Mouse (Mus musculus) G1E (cell line): ENCODE data around the gene Zfp296. TPM values are rescaled to one million over a fixed set of nuclear protein-coding genes. Genes with fewer than 3 reads are reported as not detected.

ENCODE experiments used
- ATAC-seq: 2 replicates; pipeline ENCODE4 v1.8.0; 2016; ENCODE audit warnings: mild to moderate bottlenecking; ENCODE audit not compliant: insufficient number of reproducible peaks, poor library complexity, low FRiP score, severe bottlenecking; ENCODE audit errors: extremely low read depth
- DNase-seq: peaks from one replicate; pipeline ENCODE4 v3.0.0; 2012; ENCODE audit warnings: low spot score
- H3K27me3 ChIP-seq: 2 replicates; pipeline ENCODE4 v1.6.1; 2012; ENCODE audit warnings: mild to moderate bottlenecking, low read length, inconsistent platforms; ENCODE audit not compliant: insufficient read depth
- H3K36me3 ChIP-seq: replicated peaks from 2 replicates; pipeline ENCODE3; 2012; ENCODE audit warnings: mild to moderate bottlenecking, inconsistent platforms
- H3K4me1 ChIP-seq: 2 replicates; pipeline ENCODE4 v1.6.1; 2012; ENCODE audit warnings: low read depth, low read length, inconsistent platforms, mixed read lengths; ENCODE audit not compliant: insufficient read depth
- H3K4me3 ChIP-seq: 2 replicates; pipeline ENCODE4 v1.5.1; 2012; ENCODE audit warnings: low read depth, mild to moderate bottlenecking, inconsistent platforms, low read length, moderate library complexity, mixed read lengths
- H3K9me3 ChIP-seq: replicated peaks from 2 replicates; pipeline ENCODE4 v1.6.1; 2012; ENCODE audit warnings: inconsistent platforms
- CTCF ChIP-seq: IDR thresholded peaks from 2 replicates; pipeline ENCODE4 v1.5.1; 2012; ENCODE audit warnings: low read depth, low read length, inconsistent platforms, mixed read lengths
- GATA1 ChIP-seq: IDR thresholded peaks from 2 replicates; pipeline ENCODE4 v1.6.1; 2012; ENCODE audit warnings: borderline replicate concordance, low read length, inconsistent platforms, mixed read lengths
- GATA2 ChIP-seq: IDR thresholded peaks from 2 replicates; pipeline ENCODE4 v1.6.1; 2012; ENCODE audit warnings: low read depth, low read length, inconsistent platforms, borderline replicate concordance
- POLR2AphosphoS5 ChIP-seq: IDR thresholded peaks from 2 replicates; pipeline ENCODE4 v1.6.1; 2012; ENCODE audit warnings: low read depth, low read length, inconsistent platforms; ENCODE audit not compliant: insufficient replicate concordance
- TAL1 ChIP-seq: conservative IDR thresholded peaks from 2 replicates; pipeline ENCODE4 v1.6.1; 2012; ENCODE audit warnings: low read depth, low read length, inconsistent platforms, mixed read lengths
- polyA plus RNA-seq: library from polyadenylated mRNA; stranded (reverse); fragments of >175 nt; gene quantifications from 2 replicates; pipeline ENCODE4 v1.2.3, GENCODE M21; 2012
- total RNA-seq, 2 experiments: library from RNA; stranded (forward) in 1 of 2; stranded (reverse) in 1 of 2; fragments of 200-1000 nt in 1 of 2; fragments of >200 nt in 1 of 2; fragmentation: Nextera tagmentation in 1 of 2; gene quantifications; 2 replicates each; pipeline ENCODE4 v1.2.3; 2014 to 2017

Gene Zfp296
- total RNA-seq (2014; fragmentation: Nextera tagmentation) (0.53 and 0.97 TPM in 2 replicates), total RNA-seq (2017) (0.81 and 0.82 TPM in 2 replicates), polyA plus RNA-seq (3.4 TPM in 2 replicates)

DNA sequence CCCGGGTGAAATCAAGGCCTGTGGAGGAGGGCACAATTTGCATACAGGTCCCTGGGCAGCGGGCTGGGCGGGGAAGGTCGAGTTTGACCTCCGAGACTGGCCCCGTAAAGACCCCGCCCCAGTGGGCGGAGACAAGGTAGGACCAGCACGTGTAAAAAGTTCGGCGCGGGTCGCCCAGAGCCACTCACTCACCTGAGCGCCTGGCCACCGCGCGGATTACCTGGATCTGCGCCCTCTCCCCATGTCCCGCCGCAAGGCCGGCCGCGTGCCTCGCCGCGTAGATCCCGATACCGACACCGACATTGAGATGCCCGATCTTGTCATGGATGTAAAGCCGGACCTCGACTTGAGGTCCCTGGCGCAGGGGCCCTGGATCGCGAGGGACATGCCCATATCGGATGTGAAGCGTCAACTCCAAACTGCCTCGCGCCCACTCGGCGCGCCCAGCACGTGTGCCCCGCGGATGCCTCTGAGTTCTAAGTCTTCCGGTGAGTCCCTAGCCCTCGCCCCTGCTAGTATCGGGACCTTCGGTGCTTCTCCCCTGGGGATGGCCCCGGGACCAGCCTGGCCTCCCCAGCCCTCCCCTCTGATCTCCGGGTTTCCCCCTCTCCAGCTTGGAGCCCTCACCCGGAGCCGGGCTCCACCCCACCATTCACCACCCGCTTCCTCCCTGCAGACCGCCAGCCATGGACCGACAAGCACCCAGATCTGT, at the start of gene Zfp296, which contains the start of gene Gemin7:
Zfp296 (plus strand) TSS at position 147 of the 712 bp plus-strand sequence.
Gemin7 (minus strand) TSS at position 455 of the 712 bp plus-strand sequence.
- no peak for TF ChIP-seq GATA2
- no peak for TF ChIP-seq GATA1
- TF ChIP-seq CTCF = no peak
- TF ChIP-seq TAL1 = no peak
- TF ChIP-seq POLR2AphosphoS5 = no peak
- Histone ChIP-seq H3K4me1 (peaks cover 54% of the 10 kb centered on the region), H3K4me3 (peak within 1 kb of the TSS; percentile 71), H3K36me3 (peaks cover 30% of the 10 kb centered on the region), H3K27me3 (peaks cover 7% of the 10 kb centered on the region), H3K9me3 (no peaks in the 10 kb centered on the region)
- ATAC-seq = no peak
- DNase-seq = peak; percentile 25

DNA sequence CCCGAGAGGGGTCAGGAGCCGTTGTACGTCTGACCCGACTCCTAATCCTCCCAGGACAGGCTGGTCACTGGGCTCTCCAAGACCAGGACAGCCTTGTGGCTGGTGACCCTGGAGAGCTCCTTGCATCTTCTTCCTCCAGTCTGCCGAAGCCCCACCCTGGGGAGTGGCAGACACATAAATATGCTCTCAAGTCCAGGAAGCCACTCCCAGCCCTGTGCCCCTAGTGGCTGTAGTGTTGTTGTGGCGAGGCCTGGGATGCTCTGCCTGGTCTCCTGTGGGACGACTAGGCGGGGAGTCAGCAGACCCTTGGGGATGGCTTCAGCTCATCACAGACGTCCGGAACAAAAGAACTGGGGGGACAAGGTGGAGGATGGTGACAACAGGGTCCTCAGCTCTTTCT, 46.0 kb upstream of the Zfp296 start:
- peaks cover 9% of the 10 kb centered on the region for H3K4me1 ChIP-seq
- no peaks in the 10 kb centered on the region for H3K9me3 ChIP-seq
- H3K27me3 ChIP-seq = no peaks in the 10 kb centered on the region
- ATAC-seq (no peak), DNase-seq (no peak)
- no peak for TF ChIP-seq GATA2
- H3K36me3 ChIP-seq = peaks cover 80% of the 10 kb centered on the region
- H3K4me3 ChIP-seq = no peak overlapping the region

DNA sequence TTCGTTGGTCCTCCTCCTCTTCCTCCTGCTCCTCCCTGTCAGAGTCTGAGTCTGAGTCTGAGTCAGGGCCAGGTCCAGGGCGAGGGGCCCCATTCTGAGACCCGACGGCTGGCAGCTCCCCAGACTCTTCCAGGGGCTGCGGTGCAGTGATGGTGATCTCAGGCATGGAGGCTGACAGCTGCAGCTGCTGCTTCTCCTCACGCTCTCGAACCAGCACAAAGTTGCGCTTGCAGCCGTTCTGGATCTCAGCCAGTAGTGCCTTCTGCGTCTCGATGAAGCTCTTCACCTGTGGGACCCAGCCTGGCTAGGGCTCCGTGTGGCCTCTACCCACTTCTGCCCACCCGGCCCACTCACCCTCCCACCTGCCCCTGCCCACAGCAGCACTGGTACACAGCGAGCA, 44.8 kb upstream of the Zfp296 start:
- TF ChIP-seq GATA1 (no peak), TAL1 (no peak), CTCF (no peak), GATA2 (no peak), POLR2AphosphoS5 (no peak)

DNA sequence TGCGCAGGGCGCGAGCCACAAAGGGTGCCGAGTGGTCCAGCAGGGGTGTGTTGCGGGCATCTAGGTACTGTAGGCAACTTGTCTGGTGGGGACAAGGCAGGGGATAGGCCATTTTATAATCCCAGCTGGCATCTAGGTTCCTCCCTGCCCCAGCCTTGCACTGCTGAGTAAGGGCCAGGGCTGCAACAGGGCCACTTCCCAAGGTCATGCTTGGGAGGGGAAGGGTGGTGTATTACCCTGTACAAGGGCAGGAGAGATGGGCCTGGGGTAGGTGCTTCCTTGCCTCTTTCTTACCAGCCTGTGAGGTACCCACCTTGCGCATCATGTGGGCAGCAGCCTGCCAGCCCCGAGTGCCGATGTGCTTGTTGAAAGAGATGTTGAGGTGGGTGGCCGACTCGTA, 42.4 kb upstream of the Zfp296 start:
- Histone ChIP-seq H3K4me1 (peaks cover 9% of the 10 kb centered on the region), H3K36me3 (peaks cover 94% of the 10 kb centered on the region), H3K9me3 (0 out of 2 replicates have a peak, but pooled peaks cover 5% of the 10 kb centered on the region), H3K4me3 (no peak overlapping the region), H3K27me3 (no peaks in the 10 kb centered on the region)
- no peak for DNase-seq
- ATAC-seq = no peak
- no peak for TF ChIP-seq TAL1
- TF ChIP-seq GATA1 = no peak
- TF ChIP-seq GATA2 = no peak
- no peak for TF ChIP-seq POLR2AphosphoS5
- no peak for TF ChIP-seq CTCF

More for the DNA sequence above, 44.8 kb upstream of the Zfp296 start:
- Histone ChIP-seq H3K27me3 (no peaks in the 10 kb centered on the region), H3K9me3 (no peaks in the 10 kb centered on the region), H3K4me3 (no peak overlapping the region), H3K36me3 (peaks cover 90% of the 10 kb centered on the region), H3K4me1 (peaks cover 9% of the 10 kb centered on the region)
- DNase-seq = no peak
- no peak for ATAC-seq

DNA sequence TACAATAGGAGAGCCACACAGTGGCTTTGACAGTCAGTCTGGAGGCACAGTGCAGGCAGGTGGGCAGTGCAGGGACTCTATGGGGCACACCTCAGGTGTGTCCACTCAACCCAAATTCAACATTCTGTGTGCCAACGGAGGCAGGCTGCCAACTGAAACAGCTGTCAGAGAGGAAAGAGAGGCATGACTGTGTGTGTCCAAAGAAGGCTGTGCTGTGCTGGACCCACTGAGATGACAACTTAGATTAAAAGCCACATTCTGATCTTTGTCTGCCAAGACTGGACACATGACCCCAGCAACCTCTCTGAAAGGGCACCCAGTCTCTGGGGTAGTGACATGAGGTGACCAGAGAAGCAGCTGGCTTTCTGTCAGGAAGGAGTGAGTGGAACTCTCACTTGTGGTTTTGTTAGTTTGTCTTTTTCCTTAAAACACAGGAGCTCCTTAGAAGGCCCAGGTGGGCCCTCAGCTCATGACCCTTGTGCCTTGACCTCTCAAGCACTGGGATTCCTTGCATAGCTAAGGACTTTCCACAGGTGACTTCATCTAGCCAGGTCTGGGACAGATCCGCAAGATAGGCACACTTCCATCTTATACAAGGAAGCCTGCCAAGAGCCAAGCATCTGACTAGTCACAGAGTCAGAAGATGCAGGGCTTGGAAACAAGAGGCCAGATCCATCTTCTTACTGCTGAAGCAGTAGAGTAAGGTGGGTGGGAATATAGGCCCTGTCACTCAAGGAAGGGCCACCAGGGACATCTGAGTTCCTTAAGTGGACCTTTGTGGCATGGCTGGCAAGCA, 36.1 kb upstream of the Zfp296 start:
- DNase-seq (no peak), ATAC-seq (no peak)
- Histone ChIP-seq H3K9me3 (peaks cover 12% of the 10 kb centered on the region; the same call in 1 of the 2 replicates), H3K4me3 (no peak overlapping the region), H3K36me3 (peaks cover 87% of the 10 kb centered on the region), H3K27me3 (no peaks in the 10 kb centered on the region), H3K4me1 (peaks cover 15% of the 10 kb centered on the region)
- TF ChIP-seq POLR2AphosphoS5 (no peak), TAL1 (no peak), GATA2 (no peak), GATA1 (no peak), CTCF (no peak)

DNA sequence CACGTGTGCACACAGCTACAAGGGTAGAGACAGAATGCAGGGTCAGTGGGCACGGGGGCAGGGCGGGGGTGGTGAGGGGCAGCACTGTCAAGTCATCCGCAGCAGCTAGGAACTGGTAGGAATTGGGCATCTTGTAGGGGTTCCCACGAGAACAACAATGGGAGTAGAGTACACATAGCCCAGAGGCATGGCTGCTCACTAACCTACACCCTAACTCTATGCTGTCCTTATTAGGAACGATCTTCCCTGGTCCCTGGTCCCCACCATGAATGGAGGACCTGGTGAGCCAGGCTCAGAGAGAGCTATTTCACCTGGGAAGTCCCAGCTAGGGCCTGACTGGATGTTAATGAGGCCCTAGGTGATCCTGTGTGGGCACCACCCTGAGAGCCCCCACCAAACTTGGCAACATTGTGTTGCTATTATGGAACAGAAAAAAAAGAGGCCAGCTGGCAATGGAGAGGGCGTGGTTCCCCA, 35.4 kb upstream of the Zfp296 start:
- Histone ChIP-seq H3K4me3 (no peak overlapping the region), H3K9me3 (peaks cover 12% of the 10 kb centered on the region; the same call in 1 of the 2 replicates), H3K36me3 (peaks cover 86% of the 10 kb centered on the region), H3K4me1 (peaks cover 15% of the 10 kb centered on the region), H3K27me3 (no peaks in the 10 kb centered on the region)
- ATAC-seq (no peak), DNase-seq (no peak)
- no peak for TF ChIP-seq POLR2AphosphoS5
- no peak for TF ChIP-seq TAL1
- TF ChIP-seq GATA1 = no peak
- no peak for TF ChIP-seq CTCF
- no peak for TF ChIP-seq GATA2
